Mouse (Mus musculus) v-Abl transformed pro-B cells (cell line): Measurements from ENCODE around the gene Usp6nl.

Source experiments
- in situ Hi-C, 2 experiments: fragments of 400-800 bp; cut with MboI; formaldehyde crosslinking; loops; one replicate each; pipeline ENCODE4 v1.15.1; 2025; ENCODE audit not compliant: unreplicated experiment in 2 of 2

Usp6nl gene

DNA sequence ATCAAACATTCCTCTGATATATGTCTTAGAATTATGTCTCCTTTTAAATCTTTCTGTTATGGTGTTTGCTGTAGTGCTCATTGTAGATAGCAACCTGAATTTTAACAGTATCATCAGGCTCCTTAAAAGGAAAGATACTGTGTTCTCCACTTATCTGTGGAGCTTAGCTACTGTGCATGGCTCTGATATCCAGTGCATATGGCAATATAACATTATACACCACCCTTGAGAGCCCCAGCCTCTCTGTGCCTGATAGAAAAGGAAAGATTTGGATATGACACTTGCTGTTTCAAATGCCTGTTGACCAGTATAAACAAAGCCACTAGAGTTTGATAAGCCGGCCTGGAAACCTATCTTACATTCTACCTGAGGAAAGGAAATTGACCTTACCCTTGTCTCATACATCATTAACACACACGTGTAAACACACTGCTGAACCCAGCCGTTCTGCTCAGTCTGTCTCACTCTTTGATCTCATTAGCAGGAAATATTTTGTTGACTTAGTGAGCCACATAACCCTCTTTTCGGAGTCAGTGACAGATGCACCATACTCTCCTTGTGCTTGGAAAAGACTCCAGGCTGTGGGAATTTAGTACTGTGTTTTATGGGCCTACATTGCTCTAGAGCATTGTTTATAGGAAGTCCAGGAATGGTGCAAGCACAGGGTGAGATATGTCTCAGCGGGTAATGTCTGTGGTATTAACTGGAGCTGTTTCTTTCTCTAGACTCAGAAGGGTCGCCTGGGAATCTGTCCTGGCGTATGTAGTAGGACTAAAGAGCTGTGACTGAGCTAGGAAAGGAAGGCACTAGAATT lies 9.1 kb downstream of the Usp6nl start:
- in situ Hi-C loops, result no loop called here

DNA sequence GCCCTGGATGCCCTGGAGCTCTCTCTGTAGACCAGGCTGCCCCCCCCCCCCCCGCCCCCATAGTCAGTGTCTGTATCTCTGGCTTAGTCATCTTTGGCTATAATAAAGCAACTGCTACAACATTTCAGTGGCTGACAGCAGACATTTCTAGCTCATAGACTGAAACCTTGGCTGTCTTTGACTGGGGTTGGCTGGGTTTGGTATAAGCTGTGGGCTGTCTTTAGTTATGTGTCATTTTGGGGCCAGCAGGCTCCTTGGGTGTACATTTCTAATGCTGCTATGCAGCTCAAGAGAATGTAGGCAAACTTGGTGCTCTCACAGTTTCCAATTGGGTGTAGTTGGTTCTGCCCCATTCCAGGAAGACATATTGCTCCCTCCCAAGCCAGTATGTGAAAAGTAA lies 11.1 kb downstream of the Usp6nl start:
- in situ Hi-C loops, result no loop called here

DNA sequence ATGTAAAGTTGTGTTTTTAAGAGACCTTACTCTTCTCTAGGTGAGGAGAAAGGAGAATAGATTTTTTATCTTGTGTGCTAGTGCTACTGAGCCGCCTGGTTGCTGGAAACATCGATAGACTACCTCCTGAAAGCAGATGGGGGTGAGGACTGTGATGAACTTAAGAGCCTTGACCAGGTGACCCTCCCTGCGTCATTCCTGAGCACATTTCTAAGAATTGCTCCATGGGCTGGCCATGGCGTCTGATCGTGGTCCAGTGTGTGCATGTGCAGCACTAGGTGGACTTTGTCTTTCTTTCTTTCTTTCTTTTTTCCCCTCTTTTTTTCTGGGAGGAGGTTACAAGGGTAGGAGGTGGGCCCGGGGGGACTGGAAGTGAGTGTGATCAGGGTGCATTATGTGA lies 11.5 kb downstream of the Usp6nl start:
- in situ Hi-C loops, result no loop called here

DNA sequence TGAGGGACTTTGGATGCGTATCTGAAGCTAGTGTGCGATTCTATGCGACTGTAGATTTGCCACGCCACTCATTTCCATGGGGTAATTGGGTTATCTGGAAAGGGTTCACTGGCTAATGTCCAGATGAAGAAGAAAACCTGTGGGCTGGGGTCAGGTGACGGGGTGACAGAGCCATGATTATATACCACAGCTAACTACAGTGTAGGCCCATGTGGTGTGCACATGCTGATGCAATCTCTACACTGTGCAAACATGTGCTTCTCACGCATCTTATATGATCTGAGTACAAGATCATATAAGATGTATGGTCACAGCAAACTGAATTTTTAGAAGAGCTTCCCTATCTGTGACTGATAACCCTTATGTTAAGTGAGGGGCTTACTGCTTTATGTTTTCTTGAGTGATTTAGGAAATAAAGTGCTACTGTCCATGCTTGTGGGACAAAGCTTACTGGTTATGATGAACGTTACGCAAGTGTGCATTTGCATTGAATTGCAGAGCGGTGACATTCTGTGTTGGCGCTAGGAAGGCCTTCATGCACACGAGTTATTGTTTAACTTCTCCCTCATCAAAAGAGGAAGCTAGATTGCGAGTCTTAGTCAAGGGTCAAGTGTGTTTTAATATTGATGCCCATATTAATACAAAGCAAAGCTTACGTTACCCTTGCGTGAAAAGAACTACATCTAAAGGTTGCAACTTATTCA lies 12.7 kb downstream of the Usp6nl start:
- in situ Hi-C loops, result no loop called here

DNA sequence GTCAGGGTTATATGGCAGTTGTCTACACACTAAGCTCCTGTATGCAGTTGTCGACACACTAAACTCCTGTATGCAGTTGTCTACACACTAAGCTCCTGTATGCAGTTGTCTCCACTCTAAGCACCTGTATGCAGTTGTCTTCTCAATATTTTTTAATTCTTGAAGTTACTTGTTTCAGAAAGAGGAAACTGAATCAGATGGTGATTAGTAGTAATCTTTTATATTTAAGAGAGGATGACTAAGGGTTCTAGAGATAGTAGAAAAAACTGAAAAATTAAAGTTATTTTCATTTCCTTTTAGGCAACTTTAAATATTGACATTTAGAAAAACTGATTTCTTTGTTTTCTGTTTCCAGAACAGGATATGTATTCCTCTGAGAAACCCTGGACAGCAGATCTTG lies 13.5 kb downstream of the Usp6nl start:
- in situ Hi-C loops, result no loop called here

DNA sequence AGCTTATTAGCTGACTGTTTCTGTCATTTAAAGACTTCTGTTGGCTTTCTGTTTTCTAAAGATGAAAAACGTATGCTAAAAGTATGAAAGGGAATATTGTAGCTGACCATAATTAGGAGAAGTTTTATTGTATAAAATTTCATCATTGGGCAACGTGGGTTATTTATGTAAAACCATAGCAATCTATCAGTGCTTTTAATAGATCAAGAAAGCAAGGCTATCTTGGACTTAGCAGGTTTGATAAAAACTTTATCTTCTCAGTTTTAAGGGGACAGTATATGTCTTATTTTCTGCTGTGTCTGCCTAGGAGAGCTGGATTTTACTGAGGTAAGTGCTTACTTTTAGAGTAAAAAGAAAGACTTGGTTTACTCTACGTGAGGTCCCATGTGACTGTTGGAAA lies 14.2 kb downstream of the Usp6nl start:
- in situ Hi-C loops, result no loop called here

DNA sequence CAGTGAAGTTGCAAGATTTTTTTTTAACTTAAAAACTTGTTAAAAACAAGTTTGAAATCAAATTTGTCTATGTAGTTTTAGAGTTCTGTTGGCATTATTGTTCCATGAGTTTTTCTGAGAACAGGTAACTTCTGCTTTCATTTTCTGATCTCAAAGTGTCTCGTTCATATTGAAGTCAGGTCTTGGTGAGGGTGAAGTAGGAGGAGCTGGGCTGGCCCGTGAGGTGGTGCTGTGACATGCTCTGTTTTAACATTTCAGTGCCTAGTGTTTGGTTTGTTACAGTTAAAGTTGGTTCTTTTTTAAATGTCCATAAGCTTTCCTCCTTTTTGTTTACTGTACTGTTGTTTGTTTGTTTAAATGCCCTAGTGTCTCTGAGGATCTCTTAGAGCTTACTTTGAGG lies 15.0 kb downstream of the Usp6nl start:
- in situ Hi-C loops, result no loop called here

DNA sequence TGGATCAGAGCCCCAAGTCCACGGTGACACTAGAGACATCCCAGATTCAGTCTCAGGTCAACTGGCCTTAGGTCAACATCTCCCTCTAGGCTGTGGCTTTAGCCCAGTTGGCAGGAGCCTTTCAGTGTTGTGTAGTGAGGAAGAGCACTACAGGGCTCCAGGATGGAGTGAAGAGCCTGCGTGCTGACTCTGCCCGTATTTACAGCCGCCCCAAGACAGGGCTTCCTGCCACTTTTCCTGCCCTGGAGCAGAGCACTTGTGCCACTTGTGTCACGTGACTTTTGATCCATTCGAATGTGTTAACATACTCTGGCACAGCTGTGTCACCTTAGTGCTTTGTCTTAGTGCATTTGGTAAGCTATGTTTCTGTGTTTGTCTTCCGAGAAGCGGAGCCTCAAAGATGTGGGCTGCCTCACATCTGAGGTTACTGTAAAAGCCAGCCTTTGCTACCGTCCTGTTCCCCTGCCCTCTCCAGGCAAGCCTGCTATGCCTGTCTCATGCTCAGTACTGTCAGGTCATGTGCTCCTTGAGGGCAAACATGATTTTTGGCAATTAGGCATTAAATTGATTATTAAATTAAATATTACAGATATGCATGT lies 15.7 kb downstream of the Usp6nl start:
- in situ Hi-C loops, result no loop called here

DNA sequence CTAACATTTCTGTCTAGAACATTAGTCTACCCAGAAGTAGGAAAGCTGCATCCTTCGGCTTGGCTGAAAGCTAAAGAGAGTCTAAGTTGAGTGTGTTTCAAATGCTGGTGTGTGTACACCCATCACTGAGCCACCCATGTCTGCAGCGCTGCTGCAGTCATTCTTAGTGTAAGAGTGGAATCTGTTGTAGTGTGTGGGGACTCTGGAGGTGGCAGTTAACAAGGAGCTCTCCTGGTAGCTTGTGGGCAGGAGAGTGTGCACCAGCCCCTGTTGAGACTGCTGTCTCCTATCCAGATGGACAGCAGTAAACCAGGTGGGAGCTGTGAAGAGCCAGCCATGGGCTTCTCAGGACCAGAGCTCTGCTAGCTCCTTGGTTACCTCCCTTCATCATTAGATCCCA lies 18.0 kb downstream of the Usp6nl start:
- in situ Hi-C loops, result no loop called here

DNA sequence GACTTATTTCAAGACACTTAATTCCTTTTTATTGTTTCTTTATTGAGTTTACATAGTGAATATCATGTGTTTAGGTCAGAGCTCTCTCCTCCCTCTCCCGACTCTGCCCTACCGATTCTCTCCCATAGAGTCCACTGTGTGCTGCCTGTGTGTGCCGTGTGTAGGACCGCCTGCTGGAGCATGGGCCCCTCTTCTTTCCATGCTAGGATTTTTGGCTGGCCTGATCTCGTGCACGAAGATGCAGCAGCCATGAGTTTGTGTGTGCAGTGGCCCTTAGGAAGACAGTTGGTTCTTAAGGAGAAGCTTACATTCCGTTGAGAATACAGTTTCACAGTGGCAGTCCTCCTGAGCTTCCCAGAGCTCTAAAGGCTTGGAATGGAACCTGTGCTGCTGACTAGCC lies 19.0 kb downstream of the Usp6nl start:
- in situ Hi-C loops, result no loop called here

DNA sequence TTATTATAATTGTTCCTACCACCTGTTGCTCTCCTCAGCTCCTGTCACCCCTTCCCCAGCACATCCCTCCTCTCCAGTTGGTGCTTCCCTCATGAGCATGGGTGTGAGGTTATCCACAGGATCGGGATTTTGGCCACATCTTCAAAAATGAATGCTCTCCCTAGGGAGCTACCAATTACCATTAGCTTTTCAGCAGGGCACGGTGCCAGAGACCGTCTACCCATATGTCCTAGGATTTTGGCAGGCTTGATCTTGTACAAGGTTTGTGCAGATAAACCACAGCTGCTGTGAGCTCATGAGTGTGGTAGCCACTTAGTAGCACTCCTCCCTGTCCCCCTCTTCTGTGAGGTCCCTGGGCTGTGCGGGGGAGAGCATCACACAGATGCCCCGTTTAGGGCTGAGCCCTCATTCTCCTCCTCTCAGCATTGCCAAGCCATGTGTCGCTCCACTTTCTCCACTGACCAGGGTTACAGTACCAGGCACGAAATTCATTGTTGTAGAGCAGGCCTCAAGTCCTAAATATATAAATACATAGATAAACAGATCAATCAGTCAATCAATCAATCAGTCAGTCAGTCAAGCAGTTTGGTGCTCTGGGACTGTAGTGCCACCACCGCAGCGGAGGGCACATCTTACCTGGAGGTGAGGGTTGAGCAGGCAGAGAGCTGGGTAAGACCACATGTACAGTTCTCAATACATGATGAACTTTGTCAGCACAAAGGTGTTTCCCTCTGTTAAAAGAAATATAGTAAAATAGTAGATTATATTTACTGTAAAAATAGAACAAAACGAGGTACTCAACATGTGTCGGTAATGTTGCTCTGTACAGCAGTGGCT lies 27.0 kb downstream of the Usp6nl start:
- in situ Hi-C loops, result no loop called here

DNA sequence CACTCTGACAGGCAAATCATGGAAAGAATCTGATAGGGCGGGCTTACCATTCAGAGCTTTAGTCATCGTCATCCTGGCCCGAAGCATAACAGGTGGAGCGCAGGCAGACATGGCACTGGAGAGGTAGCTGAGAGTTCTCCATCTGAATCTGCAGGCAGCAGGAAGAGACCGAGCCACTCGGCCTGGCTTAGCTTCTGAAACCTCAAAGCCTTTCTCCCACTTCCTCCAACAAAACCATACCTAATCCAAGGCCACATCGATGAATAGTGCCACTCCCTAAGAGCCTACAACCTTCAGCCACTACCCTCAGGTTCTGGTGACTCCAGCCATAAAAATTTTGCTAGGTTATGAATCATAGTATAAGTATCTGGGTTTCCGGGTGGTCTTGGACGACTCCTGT lies 27.7 kb downstream of the Usp6nl start:
- in situ Hi-C loops, result no loop called here

DNA sequence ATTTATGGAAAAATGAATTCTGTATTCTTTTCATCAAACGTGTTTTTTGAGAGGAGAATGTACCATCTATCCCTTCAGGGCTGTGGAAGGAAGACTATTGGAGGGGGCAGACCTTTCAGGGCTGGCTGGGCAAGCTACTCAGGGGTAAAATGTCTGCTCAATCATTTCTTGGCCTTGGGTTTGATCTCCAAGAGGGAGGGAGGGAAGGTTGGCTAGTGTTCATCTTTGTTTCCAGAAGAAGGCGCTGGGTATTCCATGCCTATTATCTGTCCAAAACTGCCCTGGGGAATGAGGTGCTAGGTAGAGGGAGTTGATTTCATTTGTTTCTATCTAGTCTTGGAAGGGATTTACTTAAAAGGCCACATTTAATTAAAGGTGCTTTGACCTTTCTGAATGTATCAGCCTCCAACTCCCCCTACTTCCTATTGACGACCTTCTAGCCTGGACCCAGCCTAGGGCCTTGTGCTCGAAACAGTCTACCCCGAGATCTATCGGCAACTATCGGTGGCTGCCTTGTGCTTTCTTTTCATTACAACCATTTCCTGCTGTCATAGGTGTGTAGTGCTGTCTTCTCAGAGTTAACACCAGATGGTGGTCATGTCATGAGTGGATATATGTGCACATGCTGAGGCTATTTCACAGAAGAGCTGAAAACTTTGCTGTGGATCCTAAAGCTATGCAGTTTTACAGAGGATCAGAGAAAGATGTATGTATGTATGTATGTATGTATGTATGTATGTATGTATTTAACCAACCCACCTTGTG lies 28.6 kb downstream of the Usp6nl start:
- in situ Hi-C loops, result no loop called here

DNA sequence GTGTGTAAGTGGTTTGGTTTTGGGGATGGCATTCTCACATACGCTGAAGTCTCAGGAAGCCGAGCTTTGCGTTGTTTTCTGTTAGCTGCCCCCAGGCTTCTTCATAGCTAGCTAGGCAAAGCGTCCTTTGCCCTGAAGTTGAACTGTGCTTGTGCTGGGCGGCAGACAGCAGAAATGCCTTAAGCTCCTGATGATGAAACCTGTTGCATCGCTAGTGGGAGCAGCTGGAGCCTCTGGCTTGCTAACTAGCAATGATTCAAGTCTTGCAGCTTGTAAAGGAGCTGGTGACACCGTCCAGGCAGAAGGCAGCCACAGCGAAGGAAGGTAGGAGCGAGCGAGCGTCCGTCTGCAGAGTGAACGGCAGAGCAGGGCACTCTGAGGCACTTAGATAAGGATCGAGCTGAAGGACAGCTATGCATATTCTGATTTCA lies 30.1 kb downstream of the Usp6nl start:
- in situ Hi-C loops, result no loop called here

DNA sequence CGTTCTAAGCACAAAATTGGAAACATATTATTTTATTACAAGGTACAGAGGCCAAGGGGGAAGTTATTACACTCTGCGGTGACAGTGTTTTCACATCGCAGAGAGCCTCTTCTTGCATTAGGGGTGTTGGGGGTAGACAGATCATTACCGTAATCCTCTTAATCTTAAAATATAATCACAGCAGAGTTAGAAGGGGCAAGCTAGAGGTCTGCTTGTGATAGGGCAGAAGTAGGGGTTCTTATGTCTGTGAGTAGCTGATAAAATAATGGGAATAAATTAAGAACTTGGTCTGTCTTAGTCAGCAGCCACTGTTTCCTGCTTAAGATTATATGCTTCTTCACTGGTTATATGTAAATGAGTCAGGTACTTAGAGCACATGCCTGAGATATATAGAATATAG lies 30.6 kb downstream of the Usp6nl start:
- in situ Hi-C loops, result no loop called here

DNA sequence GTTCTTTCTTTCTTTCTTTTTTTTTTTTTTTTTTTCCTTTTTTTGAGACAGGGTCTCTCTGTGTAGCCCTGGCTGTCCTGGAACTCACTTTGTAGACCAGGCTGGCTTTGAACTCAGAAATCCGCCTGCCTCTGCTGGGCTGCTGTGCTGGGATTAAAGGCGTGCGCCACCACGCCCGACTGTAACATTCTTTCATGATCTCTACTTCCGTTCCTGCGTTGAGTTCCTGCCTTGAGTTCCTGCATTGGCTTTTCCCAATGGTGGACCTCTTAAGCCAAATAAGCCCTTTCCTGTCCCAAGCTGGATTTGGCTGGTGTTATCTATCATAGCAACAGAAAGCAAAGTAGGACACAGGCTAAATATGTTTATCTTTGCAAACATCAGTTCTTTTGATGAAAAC lies 34.8 kb downstream of the Usp6nl start:
- in situ Hi-C loops, result no loop called here

DNA sequence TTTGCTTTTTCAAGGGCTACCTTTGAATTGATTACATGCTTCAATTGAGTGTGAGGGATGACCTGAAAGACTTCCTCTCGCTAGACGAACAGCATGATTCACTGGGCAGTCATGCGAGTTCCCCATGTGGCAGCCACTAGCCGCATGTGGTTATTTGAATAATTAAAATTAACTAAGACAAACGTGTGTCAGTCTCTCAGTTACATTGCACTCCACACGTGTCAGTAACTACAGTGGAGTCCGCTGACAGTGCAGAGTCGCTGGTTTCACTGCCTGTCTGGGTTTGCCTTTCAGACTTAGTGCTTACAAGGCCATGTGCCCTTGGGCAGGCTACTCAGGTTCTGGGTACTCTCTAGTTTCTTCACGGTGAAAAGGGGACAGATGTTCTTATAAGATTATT lies 37.2 kb downstream of the Usp6nl start:
- in situ Hi-C loops, result no loop called here

DNA sequence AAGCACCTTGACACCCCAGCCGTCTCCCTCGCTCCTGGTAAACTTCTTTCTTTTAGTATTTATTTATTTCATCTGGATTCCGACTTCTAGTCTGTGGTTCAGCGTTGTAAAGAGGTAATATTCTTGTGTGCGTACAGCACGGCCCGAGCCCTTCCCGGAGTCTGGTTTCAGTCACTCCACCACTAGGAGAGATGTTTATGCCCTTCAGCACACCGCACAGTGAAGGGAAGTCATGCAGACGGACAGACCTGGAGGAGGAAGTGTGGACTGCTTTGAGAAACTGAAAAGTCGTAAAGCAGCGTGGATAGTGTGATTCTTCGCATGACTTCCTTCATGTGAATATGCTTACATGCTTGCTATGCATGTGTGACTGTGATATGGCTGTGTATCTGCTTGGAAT lies 40.7 kb downstream of the Usp6nl start:
- in situ Hi-C loops, result no loop called here

DNA sequence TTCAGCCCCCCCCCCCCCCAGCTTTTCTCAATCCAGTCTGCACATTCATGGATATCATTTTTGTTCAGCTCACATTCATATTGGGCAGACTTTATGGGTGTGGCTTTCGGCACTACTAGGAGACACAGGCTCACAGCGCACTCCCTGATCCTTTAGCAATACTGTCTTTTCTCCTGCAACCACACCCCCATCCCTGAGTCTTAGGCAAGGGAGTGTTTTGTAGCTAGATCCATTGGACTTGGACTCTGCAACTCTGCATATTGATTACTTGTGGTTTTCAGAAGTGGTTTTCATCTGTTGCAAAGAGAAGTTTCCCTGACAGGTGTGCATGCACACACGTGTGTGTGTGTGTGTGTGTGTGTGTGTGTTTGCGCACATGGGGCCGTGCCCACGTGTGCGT lies 41.5 kb downstream of the Usp6nl start:
- in situ Hi-C loops, result no loop called here

DNA sequence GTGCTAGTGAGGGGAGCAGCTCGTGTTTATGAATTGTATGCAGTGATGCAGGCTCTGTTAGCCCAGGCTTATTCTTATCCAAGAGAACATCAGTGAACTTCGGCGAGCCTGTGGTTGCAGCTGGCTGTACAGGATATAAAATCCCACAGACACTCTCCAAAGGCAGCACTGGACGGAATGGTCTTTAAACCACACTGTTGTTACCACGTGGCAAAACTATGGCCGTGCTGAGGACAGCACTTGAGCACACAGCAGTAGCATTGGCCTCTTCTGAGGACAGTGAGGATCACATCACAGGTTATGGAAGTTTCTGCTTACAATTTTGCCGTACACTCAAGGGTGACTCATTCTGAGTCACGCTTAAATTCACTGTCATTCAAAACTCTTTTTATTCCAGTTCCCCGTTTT lies 44.1 kb downstream of the Usp6nl start:
- in situ Hi-C loops, result no loop called here
